Mouse (Mus musculus): ENCODE results near the gene Tmbim6.

Tmbim6 gene

GRCm38 (mm10) chr15:99454585-99455279 lies 62.0 kb downstream of the Tmbim6 start:
- DNase-seq = no peak

GRCm38 (mm10) chr15:99455415-99455814 lies 62.7 kb downstream of the Tmbim6 start:
- DNase-seq = no peak

GRCm38 (mm10) chr15:99456338-99456962 lies 63.8 kb downstream of the Tmbim6 start:
- DNase-seq = no peak

GRCm38 (mm10) chr15:99456963-99457605 lies 64.4 kb downstream of the Tmbim6 start:
- DNase-seq = peak; percentile 34

- DNase-seq = peak; percentile 91
These were observed 65.1 kb downstream of the Tmbim6 start, which contains the start of gene Nckap5l for GRCm38 (mm10) chr15:99457606-99458401. Gene Nckap5l, minus strand, starts transcription at chr15:99457748.

Data from kidney, adult 9 months (tissue).